ENCODE assay signal across 11 mouse cellular contexts in genomic region chr6:77603914-77604313, GRCm38 (mm10).
A peak's percentile ranks its signal among the peaks of the same experiment; 100 is the strongest.
DNase-seq lines count a peak whose midpoint lies in the region; ATAC-seq and TF ChIP-seq lines count a peak whose summit lies in the region.
"Had no signal": no experiment of that assay in that cellular context is flagged by ENCODE, and none has a peak within 500 bp of the region (broad histone marks: within the 10 kb centered on the region; RNA-seq: fewer than 3 reads in every experiment).

No protein-coding gene starts in this region.

- no peak for TF ChIP-seq POLR2A in kidney, adult 2 months (IDR thresholded peaks at IDR 0.05; ENCODE audit: low read depth, low read length)

- no peak for ATAC-seq in heart, embryonic 12.5 days (ENCODE audit: insufficient number of reproducible peaks, low FRiP score)
- ATAC-seq: intestine, postnatal 0 days had no signal

- no peaks in the 10 kb centered on the region for H3K9me3 ChIP-seq in heart, embryonic 12.5 days (replicated peaks)
- H3K9me3 ChIP-seq: liver, embryonic 15.5 days had no signal

- no peak overlapping the region for H3K9ac ChIP-seq in heart, embryonic 12.5 days
- H3K9ac ChIP-seq: liver, embryonic 15.5 days had no signal

- no peak for TF ChIP-seq CTCF in kidney, adult 2 months (conservative IDR thresholded peaks at IDR 0.05; ENCODE audit: insufficient read depth, insufficient read length, low read depth, low read length)

- peak overlapping the region; percentile 100 for H3K27ac ChIP-seq in kidney, adult 2 months (ENCODE audit: insufficient read depth, low read depth, low read length)
- H3K27ac ChIP-seq in heart, embryonic 12.5 days (ENCODE audit: poor library complexity, severe bottlenecking) = no peak overlapping the region
- H3K27ac ChIP-seq: liver, embryonic 15.5 days had no signal

- peak; percentile 25 to 64 for DNase-seq in layer of hippocampus, adult 18-20 months (ENCODE audit: low spot score in 2 of 2)
- DNase-seq in layer of hippocampus, postnatal 36 days = no peak
- DNase-seq in cerebellum, adult 9-10 months = peak; percentile 38
- DNase-seq in kidney, adult 2 months = peak; percentile 84
- peak; percentile 44 for DNase-seq in telencephalon, adult 2 months (ENCODE audit: low read depth, low spot score)
- DNase-seq in adrenal gland, adult (ENCODE audit: inconsistent age in 2 of 2, low spot score in 1 of 2) = no peak
- DNase-seq: left cerebral cortex, postnatal 4 days; right cerebral cortex, postnatal 4 days had no signal

- H3K36me3 ChIP-seq in kidney, adult 2 months (ENCODE audit: control insufficient read depth, insufficient read depth, low read length) = no peaks in the 10 kb centered on the region
- no peaks in the 10 kb centered on the region for H3K36me3 ChIP-seq in heart, embryonic 12.5 days
- H3K36me3 ChIP-seq: liver, embryonic 15.5 days had no signal

- WGBS in kidney, adult 2 months = 6% methylated on average over 1 of the region's 1 CpGs
- 27% methylated on average over 1 of the region's 1 CpGs for WGBS in heart, embryonic 12.5 days

- H3K4me3 ChIP-seq in kidney, adult 2 months (ENCODE audit: insufficient read depth, low read depth, low read length) = no peak overlapping the region; the same call in 1 of the 2 replicates
- H3K4me3 ChIP-seq in heart, embryonic 12.5 days = no peak overlapping the region
- H3K4me3 ChIP-seq: liver, embryonic 15.5 days had no signal

- peaks cover 11% of the 10 kb centered on the region; the same call in 1 of the 2 replicates for H3K4me1 ChIP-seq in kidney, adult 2 months (ENCODE audit: control insufficient read depth, insufficient read depth, low read length)
- no peaks in the 10 kb centered on the region for H3K4me1 ChIP-seq in heart, embryonic 12.5 days (replicated peaks)
- H3K4me1 ChIP-seq: liver, embryonic 15.5 days had no signal

- no peak overlapping the region for H3K4me2 ChIP-seq in heart, embryonic 12.5 days
- H3K4me2 ChIP-seq: liver, embryonic 15.5 days had no signal

- no peaks in the 10 kb centered on the region for H3K27me3 ChIP-seq in kidney, adult 2 months (replicated peaks; ENCODE audit: control insufficient read depth, insufficient read depth, low read length)
- no peaks in the 10 kb centered on the region for H3K27me3 ChIP-seq in heart, embryonic 12.5 days (replicated peaks)
- H3K27me3 ChIP-seq: liver, embryonic 15.5 days had no signal

Comparison
In these comparisons a context has a peak if more than half of its experiments do, and no peak if none do; other contexts are left out.
1. DNase-seq: peak in layer of hippocampus, adult 18-20 months (2 of 2), cerebellum, adult 9-10 months (single experiment), kidney, adult 2 months (single experiment) and telencephalon, adult 2 months (single experiment); none in layer of hippocampus, postnatal 36 days (0 of 2) and adrenal gland, adult (0 of 2).